Mouse (Mus musculus) cerebellum, adult (tissue): Measurements from ENCODE around the gene Olfr141.

ENCODE experiments used
- ATAC-seq: cut with Nextera tagmentation; 2 replicates; pipeline ENCODE4 v1.9.2; 2017; ENCODE audit warnings: mild to moderate bottlenecking, moderate library complexity, mixed read lengths; ENCODE audit not compliant: insufficient number of reproducible peaks, low FRiP score, low TSS enrichment

The Olfr141 gene

GRCm38 (mm10) chr2:86809918-86810317 is at the start of gene Olfr141:
Olfr141 (minus strand) TSS chr2:86810018.
- no peak for ATAC-seq

- no peak for ATAC-seq
Observed at GRCm38 (mm10) chr2:86851596-86851995, 41.8 kb upstream of the Olfr141 start, which contains the start of gene Olfr1095. Olfr1095 (minus strand) TSS chr2:86851696.

- no peak for ATAC-seq
Observed at GRCm38 (mm10) chr2:86824363-86824762, 14.5 kb upstream of the Olfr141 start, which contains the start of gene Olfr1094. Olfr1094 (plus strand) TSS chr2:86824663.

GRCm38 (mm10) chr2:86782179-86782578 is 27.6 kb downstream of the Olfr141 start, which contains the start of gene Olfr1093:
Olfr1093 (plus strand) TSS chr2:86782479.
- ATAC-seq = no peak

GRCm38 (mm10) chr2:86761050-86761449 is 48.8 kb downstream of the Olfr141 start:
- ATAC-seq = no peak

- no peak for ATAC-seq
Observed at GRCm38 (mm10) chr2:86758893-86759292, 50.9 kb downstream of the Olfr141 start, which contains the start of gene Olfr1090. Olfr1090 (minus strand) TSS chr2:86758993.
